Mouse (Mus musculus) retina, postnatal 1 day (tissue): Measurements from ENCODE around the gene Catsperb.
A peak's percentile ranks its signal among the peaks of the same experiment; 100 is the strongest.
"Not testable (repeated sequence)": the region's sequence is repeated elsewhere in the genome, so short reads cannot be mapped to it uniquely, and the experiment has no call there.

Experiments
- DNase-seq: peaks from one replicate; pipeline ENCODE4 v3.0.0-alpha.2; 2012

Gene Catsperb

DNA sequence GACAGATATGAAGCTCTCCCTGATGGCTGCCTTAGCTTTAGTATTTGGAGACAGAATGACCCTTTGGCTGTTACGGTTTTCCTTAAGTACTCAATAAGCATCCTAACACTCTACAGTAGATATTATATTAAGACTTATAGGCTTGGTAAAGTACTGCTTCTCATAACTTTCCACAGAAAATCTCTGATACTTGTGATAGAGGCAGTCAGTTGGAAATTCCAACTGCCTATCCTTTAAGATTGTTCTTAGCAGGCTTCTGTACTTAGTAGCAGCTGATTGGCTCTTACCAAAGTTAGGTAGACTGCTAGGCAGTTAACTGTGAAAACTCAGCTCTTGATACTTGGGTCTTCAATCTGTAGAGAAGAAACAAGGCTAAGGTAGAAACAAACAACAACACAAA, at the start of gene Catsperb:
Catsperb (plus strand) TSS at position 301 of the 400 bp plus-strand sequence.
- not testable (repeated sequence) for DNase-seq

DNA sequence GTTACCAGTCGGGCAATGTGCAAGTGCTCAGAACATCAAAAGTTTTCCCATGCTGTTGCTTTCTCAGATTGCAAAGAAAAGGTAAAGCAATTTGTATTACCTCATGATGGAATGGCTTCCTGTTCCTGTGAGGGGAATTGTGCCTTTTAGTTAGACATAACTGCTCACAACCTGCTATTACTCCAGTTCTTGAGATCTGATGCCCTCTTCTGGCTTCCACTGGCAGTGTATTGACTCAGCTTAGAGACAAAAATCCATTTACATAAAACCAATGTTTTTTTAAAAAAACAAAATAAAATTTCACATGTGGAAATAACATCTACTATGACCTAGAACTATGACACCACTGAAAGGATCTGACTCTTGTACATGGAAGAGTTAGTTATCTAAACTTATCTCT, 43.0 kb upstream of the Catsperb start:
- peak; percentile 1 for DNase-seq

DNA sequence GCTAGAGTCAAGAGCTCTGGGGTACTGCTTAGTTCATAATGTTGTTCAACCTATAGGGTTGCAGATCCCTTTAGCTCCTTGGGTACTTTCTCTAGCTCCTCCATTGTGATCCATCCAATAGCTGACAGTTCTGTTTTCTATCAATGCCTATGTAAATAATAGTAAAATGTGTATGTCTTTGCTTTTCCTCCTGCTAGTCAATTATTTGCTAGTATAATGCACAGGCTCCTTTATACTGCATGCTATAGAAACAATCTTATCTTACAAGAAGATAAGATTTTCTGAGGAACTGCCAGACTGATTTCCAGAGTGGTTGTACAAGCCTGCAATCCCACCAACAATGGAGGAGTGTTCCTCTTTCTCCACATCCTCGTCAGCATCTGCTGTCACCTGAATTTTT, 23.0 kb upstream of the Catsperb start:
- DNase-seq, result not testable (repeated sequence)

DNA sequence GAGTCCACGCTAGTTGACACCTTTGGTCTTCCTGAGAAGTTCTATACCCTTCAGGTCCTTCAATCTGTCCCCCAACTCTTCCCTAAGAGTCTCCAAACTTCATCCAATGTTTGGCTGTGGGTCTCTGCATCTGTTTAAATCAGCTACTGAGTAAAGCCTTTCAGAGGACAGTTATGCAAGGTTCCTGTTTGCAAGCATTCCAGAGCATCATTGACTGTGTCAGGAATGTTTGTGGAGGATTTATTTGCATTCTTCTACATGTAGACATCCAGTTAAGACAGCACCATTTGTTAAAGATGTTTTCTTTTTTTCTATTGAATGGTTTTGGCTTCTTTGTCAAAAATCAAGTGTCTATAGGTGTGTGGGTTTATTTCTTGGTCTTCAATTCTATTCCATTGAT, 21.7 kb downstream of the Catsperb start:
- DNase-seq, result no peak

DNA sequence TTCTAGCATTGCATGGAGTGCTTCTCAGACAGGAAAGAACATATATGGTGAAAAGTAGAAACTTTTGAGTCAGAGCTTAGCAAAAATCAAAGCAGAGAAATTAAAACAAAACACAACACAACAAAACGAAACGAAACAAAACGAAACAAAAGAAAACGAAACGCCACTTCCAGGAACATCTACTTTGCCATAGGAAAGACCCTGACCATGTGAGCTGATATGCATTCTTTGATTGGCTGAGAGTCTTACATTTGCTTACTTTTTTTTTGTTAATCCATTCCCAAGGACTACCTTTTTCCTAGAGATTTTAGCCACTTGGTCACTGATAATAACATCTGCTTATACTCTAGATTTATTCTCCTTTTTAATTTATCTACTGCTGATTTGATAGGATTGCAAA, 57.6 kb downstream of the Catsperb start:
- no peak for DNase-seq

DNA sequence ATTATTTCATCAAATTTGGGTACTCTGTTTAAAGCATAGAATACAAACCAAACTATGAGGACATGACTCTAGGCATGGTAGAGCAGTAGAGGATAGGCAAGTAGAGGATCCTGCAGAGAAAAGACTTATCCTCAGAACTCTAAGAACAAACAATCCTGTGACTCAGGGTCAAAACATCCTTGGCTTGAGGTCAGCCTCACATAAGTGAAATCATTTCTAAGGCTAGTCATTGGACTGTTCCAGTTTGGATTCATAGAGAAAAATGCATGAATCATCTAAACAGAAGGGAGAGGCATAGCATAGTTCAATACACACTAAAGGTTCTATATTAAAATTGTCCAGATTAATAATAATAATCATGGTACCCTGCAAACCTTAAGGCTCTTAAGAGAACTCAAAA, 79.1 kb downstream of the Catsperb start:
- DNase-seq, result no peak

DNA sequence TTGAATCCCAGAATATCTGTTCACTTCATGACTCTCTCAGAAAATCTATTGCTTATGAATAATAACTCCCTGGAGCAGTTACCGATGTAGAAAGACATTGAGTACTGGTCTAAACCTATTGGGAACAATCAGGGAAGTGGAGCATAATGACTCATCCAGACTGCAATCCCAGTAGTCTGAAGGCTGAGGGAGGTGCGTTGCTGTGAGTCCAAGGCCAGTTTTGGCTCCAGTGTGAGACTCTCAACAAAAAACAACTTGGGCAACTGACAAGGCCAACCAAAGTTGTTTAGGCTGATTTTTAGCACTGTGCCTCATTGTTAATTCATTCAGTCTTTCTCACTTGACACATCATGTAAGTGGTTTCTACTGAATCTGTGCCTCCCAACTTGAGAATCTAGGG, 106.9 kb downstream of the Catsperb start:
- DNase-seq, result not testable (repeated sequence)

DNA sequence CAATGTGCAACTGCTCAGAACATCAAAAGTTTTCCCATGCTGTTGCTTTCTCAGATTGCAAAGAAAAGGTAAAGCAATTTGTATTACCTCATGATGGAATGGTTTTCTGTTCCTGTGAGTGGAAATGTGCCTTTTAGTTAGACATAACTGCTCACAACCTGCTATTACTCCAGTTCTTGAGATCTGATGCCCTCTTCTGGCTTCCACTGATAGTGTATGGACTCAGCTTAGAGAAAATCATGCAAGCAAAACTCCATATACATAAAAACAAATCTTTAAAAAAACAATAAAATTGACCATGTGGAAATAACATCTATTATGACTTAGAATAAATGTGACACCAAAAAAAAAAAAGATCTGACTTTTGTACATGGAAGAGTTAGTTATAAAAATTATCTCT, 202.2 kb downstream of the Catsperb start:
- DNase-seq, result not testable (repeated sequence)

DNA sequence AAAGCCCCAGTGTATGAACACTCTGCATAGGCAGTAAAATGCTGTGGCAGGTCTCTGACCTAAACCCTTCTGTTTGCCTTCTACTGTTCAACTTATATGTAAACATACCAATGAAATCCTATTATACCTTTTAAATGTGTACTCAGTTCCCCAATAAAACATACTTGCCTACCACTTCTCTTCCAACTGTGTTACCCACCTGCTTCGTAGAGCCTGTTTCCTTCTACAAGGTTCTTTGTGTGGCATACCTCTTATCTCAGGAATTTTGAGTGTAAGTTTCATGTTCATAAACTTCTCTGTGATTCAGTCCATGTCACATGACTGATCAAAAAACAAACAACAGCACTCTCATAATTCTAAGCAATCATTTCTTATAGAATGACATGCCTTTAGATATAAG, 228.7 kb downstream of the Catsperb start:
- DNase-seq, result no peak

DNA sequence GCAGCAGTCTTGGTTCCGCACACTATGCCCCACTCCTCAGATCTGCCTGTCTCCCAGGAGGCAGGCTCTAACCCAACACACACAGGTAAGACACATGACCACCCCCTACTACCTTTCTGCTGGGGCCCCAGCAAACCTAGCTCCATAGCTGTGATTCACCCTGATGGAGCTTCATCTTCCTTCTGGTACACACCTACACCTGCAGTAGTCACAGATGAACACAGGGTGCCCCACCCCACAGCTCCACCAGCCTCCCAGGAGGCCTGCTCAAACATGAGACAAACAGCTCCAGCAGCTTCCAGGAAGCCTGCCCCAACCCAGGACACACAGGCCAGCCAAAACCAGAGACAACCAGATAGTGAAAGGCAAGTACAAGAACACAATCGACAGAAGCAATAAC, 263.0 kb downstream of the Catsperb start:
- DNase-seq, result no peak
